Mouse (Mus musculus): ENCODE results near the gene Mllt11. TPM values are rescaled to one million over a fixed set of nuclear protein-coding genes. Genes with fewer than 3 reads are reported as not detected.
A peak's percentile ranks its signal among the peaks of the same experiment; 100 is the strongest.

Mllt11 gene
- polyA plus RNA-seq, 1 experiment from 2014 or later, result 16.1 TPM

- peaks cover 64% of the 10 kb centered on the region for H3K36me3 ChIP-seq (ENCODE audit: insufficient read depth)
- H3K4me3 ChIP-seq (ENCODE audit: low read depth, low read length), result no peak overlapping the region
- WGBS, result 83% methylated on average over 9 of the region's 9 CpGs
- H3K4me2 ChIP-seq, result no peak overlapping the region
- no peaks in the 10 kb centered on the region for H3K27me3 ChIP-seq (ENCODE audit: insufficient read depth, low read length)
- no peak overlapping the region for H3K27ac ChIP-seq (ENCODE audit: low read depth)
- H3K9me3 ChIP-seq (ENCODE audit: low read depth, low read length), result no peaks in the 10 kb centered on the region
- H3K9ac ChIP-seq, result no peak overlapping the region
- ATAC-seq (ENCODE audit: insufficient read depth) (no peak), DNase-seq (no peak)
- H3K4me1 ChIP-seq (ENCODE audit: insufficient read depth), result no peaks in the 10 kb centered on the region
- TF ChIP-seq CTCF (IDR thresholded peaks at IDR 0.05; ENCODE audit: low read depth), result no peak
These were observed 47.0 kb downstream of the Mllt11 start for GRCm38 (mm10) chr3:95184796-95185577.

- no peaks in the 10 kb centered on the region for H3K27me3 ChIP-seq (ENCODE audit: insufficient read depth, low read length)
- no peak overlapping the region for H3K4me2 ChIP-seq
- no peak overlapping the region for H3K4me3 ChIP-seq (ENCODE audit: low read depth, low read length)
- WGBS, result 62% methylated on average over 1 of the region's 1 CpGs
- H3K9me3 ChIP-seq (ENCODE audit: low read depth, low read length), result no peaks in the 10 kb centered on the region
- H3K36me3 ChIP-seq (ENCODE audit: insufficient read depth), result peaks cover 32% of the 10 kb centered on the region
- ATAC-seq (ENCODE audit: insufficient read depth), result no peak
- no peak for DNase-seq
- TF ChIP-seq CTCF (IDR thresholded peaks at IDR 0.05; ENCODE audit: low read depth), result no peak
- no peaks in the 10 kb centered on the region for H3K4me1 ChIP-seq (ENCODE audit: insufficient read depth)
- no peak overlapping the region for H3K27ac ChIP-seq (ENCODE audit: low read depth)
- no peak overlapping the region for H3K9ac ChIP-seq
These were observed 50.1 kb downstream of the Mllt11 start for GRCm38 (mm10) chr3:95181841-95182240.

GRCm38 (mm10) chr3:95179890-95180289 lies 52.1 kb downstream of the Mllt11 start:
- H3K9ac ChIP-seq, result no peak overlapping the region
- peaks cover 19% of the 10 kb centered on the region; the same call in 1 of the 2 replicates for H3K36me3 ChIP-seq (ENCODE audit: insufficient read depth)
- H3K9me3 ChIP-seq (ENCODE audit: low read depth, low read length), result no peaks in the 10 kb centered on the region
- DNase-seq (no peak), ATAC-seq (ENCODE audit: insufficient read depth) (no peak)
- WGBS, result 63% methylated on average over 3 of the region's 3 CpGs
- no peak for TF ChIP-seq CTCF (IDR thresholded peaks at IDR 0.05; ENCODE audit: low read depth)
- H3K4me3 ChIP-seq (ENCODE audit: low read depth, low read length), result no peak overlapping the region
- no peak overlapping the region for H3K27ac ChIP-seq (ENCODE audit: low read depth)
- no peak overlapping the region for H3K4me2 ChIP-seq
- H3K27me3 ChIP-seq (ENCODE audit: insufficient read depth, low read length), result no peaks in the 10 kb centered on the region
- no peaks in the 10 kb centered on the region for H3K4me1 ChIP-seq (ENCODE audit: insufficient read depth)

- no peak overlapping the region for H3K9ac ChIP-seq
- ATAC-seq (ENCODE audit: insufficient read depth), result no peak
- H3K27ac ChIP-seq (ENCODE audit: low read depth), result no peak overlapping the region
- TF ChIP-seq CTCF (IDR thresholded peaks at IDR 0.05; ENCODE audit: low read depth), result no peak
- peaks cover 2% of the 10 kb centered on the region for H3K27me3 ChIP-seq (ENCODE audit: insufficient read depth, low read length)
- WGBS, result 76% methylated on average over 5 of the region's 5 CpGs
- no peak overlapping the region for H3K4me3 ChIP-seq (ENCODE audit: low read depth, low read length)
- H3K4me2 ChIP-seq, result no peak overlapping the region
- H3K9me3 ChIP-seq (ENCODE audit: low read depth, low read length), result no peaks in the 10 kb centered on the region
- no peak for DNase-seq
- H3K36me3 ChIP-seq (ENCODE audit: insufficient read depth), result peaks cover 12% of the 10 kb centered on the region; the same call in 1 of the 2 replicates
- H3K4me1 ChIP-seq (ENCODE audit: insufficient read depth), result no peaks in the 10 kb centered on the region
These were observed 53.0 kb downstream of the Mllt11 start for GRCm38 (mm10) chr3:95178948-95179347.

GRCm38 (mm10) chr3:95177583-95177982 lies 54.4 kb downstream of the Mllt11 start:
- Histone ChIP-seq H3K27ac (ENCODE audit: low read depth) (no peak overlapping the region), H3K36me3 (ENCODE audit: insufficient read depth) (peaks cover 4% of the 10 kb centered on the region; the same call in 1 of the 2 replicates), H3K4me1 (ENCODE audit: insufficient read depth) (peaks cover 7% of the 10 kb centered on the region; the same call in 1 of the 2 replicates), H3K27me3 (ENCODE audit: insufficient read depth, low read length) (peaks cover 16% of the 10 kb centered on the region), H3K9ac (no peak overlapping the region), H3K4me2 (no peak overlapping the region), H3K9me3 (ENCODE audit: low read depth, low read length) (no peaks in the 10 kb centered on the region), H3K4me3 (ENCODE audit: low read depth, low read length) (no peak overlapping the region)
- ATAC-seq (ENCODE audit: insufficient read depth) (no peak), DNase-seq (no peak)
- TF ChIP-seq CTCF (IDR thresholded peaks at IDR 0.05; ENCODE audit: low read depth), result no peak
- WGBS, result 63% methylated on average over 6 of the region's 6 CpGs

- Histone ChIP-seq H3K4me3 (ENCODE audit: low read depth, low read length) (no peak overlapping the region), H3K9me3 (ENCODE audit: low read depth, low read length) (no peaks in the 10 kb centered on the region), H3K27me3 (ENCODE audit: insufficient read depth, low read length) (peaks cover 26% of the 10 kb centered on the region), H3K4me1 (ENCODE audit: insufficient read depth) (peaks cover 7% of the 10 kb centered on the region; the same call in 1 of the 2 replicates), H3K27ac (ENCODE audit: low read depth) (no peak overlapping the region), H3K36me3 (ENCODE audit: insufficient read depth) (peaks cover 14% of the 10 kb centered on the region; the same call in 1 of the 2 replicates), H3K9ac (no peak overlapping the region), H3K4me2 (no peak overlapping the region)
- DNase-seq, result no peak
- ATAC-seq (ENCODE audit: insufficient read depth), result no peak
- TF ChIP-seq CTCF (IDR thresholded peaks at IDR 0.05; ENCODE audit: low read depth), result no peak
- WGBS, result 70% methylated on average over 3 of the region's 3 CpGs
These were observed 55.5 kb downstream of the Mllt11 start for GRCm38 (mm10) chr3:95176500-95176899.

GRCm38 (mm10) chr3:95174011-95174592 lies 57.9 kb downstream of the Mllt11 start:
- H3K9ac ChIP-seq, result no peak overlapping the region
- DNase-seq, result peak; percentile 94
- peaks cover 27% of the 10 kb centered on the region for H3K27me3 ChIP-seq (ENCODE audit: insufficient read depth, low read length)
- 5% methylated on average over 16 of the region's 16 CpGs for WGBS
- peaks cover 32% of the 10 kb centered on the region; the same call in 1 of the 2 replicates for H3K36me3 ChIP-seq (ENCODE audit: insufficient read depth)
- H3K27ac ChIP-seq (ENCODE audit: low read depth), result no peak overlapping the region
- peak; percentile 94 for TF ChIP-seq CTCF (IDR thresholded peaks at IDR 0.05; ENCODE audit: low read depth)
- H3K4me1 ChIP-seq (ENCODE audit: insufficient read depth), result peaks cover 7% of the 10 kb centered on the region; the same call in 1 of the 2 replicates
- H3K4me3 ChIP-seq (ENCODE audit: low read depth, low read length), result peak overlapping the region; percentile 35; the same call in 1 of the 2 replicates
- H3K4me2 ChIP-seq, result peak overlapping the region; percentile 65
- peak; percentile 50 for ATAC-seq (ENCODE audit: insufficient read depth)
- no peaks in the 10 kb centered on the region for H3K9me3 ChIP-seq (ENCODE audit: low read depth, low read length)

All from lung, embryonic 14.5 days (tissue).